Mouse (Mus musculus) heart, adult 2 months (tissue): ENCODE measurements around the gene Slc30a4. TPM values are rescaled to one million over a fixed set of nuclear protein-coding genes. Genes with fewer than 3 reads are reported as not detected.

ENCODE experiments used
- DNase-seq, 2 experiments: peaks; one replicate each; pipeline ENCODE4 v3.0.0; 2021
- H3K27ac ChIP-seq: fragments of 200-600 bp; 2 replicates; pipeline ENCODE4 v1.8.1; 2022
- H3K27me3 ChIP-seq: fragments of 200-500 bp; 2 replicates; pipeline ENCODE4 v1.6.1; 2012; ENCODE audit warnings: mild to moderate bottlenecking, low read length, inconsistent platforms, mixed read lengths; ENCODE audit not compliant: control insufficient read depth, insufficient read depth
- H3K36me3 ChIP-seq: fragments of 200-500 bp; 2 replicates; pipeline ENCODE4 v1.6.1; 2012; ENCODE audit warnings: low read length, inconsistent platforms; ENCODE audit not compliant: control insufficient read depth, insufficient read depth
- H3K4me1 ChIP-seq: fragments of 200-500 bp; 2 replicates; pipeline ENCODE4 v1.6.1; 2011; ENCODE audit warnings: low read length; ENCODE audit not compliant: control insufficient read depth, insufficient read depth
- H3K4me3 ChIP-seq: fragments of 200-600 bp; 2 replicates; pipeline ENCODE4 v1.8.1; 2022
- H3K79me2 ChIP-seq: fragments of 200-500 bp; replicated peaks from 2 replicates; pipeline ENCODE4 v1.6.1; 2012; ENCODE audit warnings: mild to moderate bottlenecking, inconsistent platforms, low read length, moderate library complexity, mixed read lengths; ENCODE audit not compliant: control insufficient read depth, insufficient read depth
- H3K9ac ChIP-seq: fragments of 200-500 bp; 2 replicates; pipeline ENCODE4 v1.6.1; 2012; ENCODE audit warnings: low read depth, mild to moderate bottlenecking, control low read depth, inconsistent platforms, low read length, mixed read lengths
- CTCF ChIP-seq: fragments of 200-600 bp; IDR thresholded peaks from 2 replicates; pipeline ENCODE4 v1.8.1; 2022; ENCODE audit warnings: antibody characterized with exemption, mild to moderate bottlenecking, moderate library complexity
- EP300 ChIP-seq: fragments of 200-500 bp; IDR thresholded peaks from 2 replicates; pipeline ENCODE4 v1.6.1; 2011; ENCODE audit warnings: low read depth, low read length, control low read depth; ENCODE audit not compliant: insufficient read depth
- POLR2A ChIP-seq: fragments of 200-500 bp; IDR thresholded peaks from 2 replicates; pipeline ENCODE4 v1.6.1; 2011; ENCODE audit warnings: mild to moderate bottlenecking, low read depth, low read length, control low read depth; ENCODE audit not compliant: insufficient read depth
- WGBS: fragments of 180-500 bp; shearing (Covaris S2); methylation state at CpG from one replicate; pipeline ENCODE4 v1.1.7; 2018; 5-methylcytosine and 5-hydroxymethylcytosine counted together
- intact Hi-C: fragments of 180-260 bp; cut with DNase I; formaldehyde crosslinking; loops from one replicate; pipeline ENCODE4 v1.15.1; 2025
- polyA plus RNA-seq: library from polyadenylated mRNA; depleted of rRNA; stranded (reverse); fragments of >200 nt; gene quantifications from 2 replicates; pipeline ENCODE4 v1.2.3, GENCODE M21; 2012
- total RNA-seq, 2 experiments: library from RNA; stranded (reverse); gene quantifications; 2 replicates each; pipeline ENCODE4 v1.2.3; 2021

Gene Slc30a4
- total and polyA plus RNA-seq, 3 experiments, result 3.2 to 9.2 (median 7.9) TPM

DNA sequence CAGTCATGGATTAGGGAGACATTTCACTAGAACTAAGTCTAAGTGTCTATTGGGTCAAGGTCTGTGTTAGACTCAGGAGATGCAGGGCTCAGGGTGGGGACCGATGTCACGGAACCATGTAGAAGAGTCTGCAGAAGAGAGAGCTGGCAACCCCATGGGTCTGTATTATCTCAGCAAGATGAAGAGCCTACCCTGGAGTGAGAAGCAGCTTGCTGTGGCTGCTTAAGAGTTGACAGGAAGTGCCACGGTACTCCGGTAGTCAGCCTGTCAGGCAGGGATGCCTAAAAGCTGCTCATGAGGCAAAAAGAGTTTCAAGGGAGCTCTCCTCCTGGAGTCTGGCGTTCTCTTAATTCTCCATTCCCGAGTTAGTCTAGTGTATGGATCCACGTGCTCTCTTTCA is 42.6 kb downstream of the Slc30a4 start:
- 73% methylated on average over 7 of the region's 7 CpGs for WGBS
- H3K36me3 ChIP-seq, result no peaks in the 10 kb centered on the region
- H3K4me1 ChIP-seq, result no peaks in the 10 kb centered on the region
- no peak overlapping the region for H3K9ac ChIP-seq
- no peak overlapping the region for H3K4me3 ChIP-seq
- TF ChIP-seq CTCF, result no peak
- no peaks in the 10 kb centered on the region for H3K27me3 ChIP-seq
- H3K79me2 ChIP-seq, result no peaks in the 10 kb centered on the region
- H3K27ac ChIP-seq, result no peak overlapping the region
- no peak for DNase-seq
- intact Hi-C loops, result loop anchor here (10.0 kb wide), 1 partner anchor 95 kb away; no protein-coding TSS in a partner anchor

GRCm38 (mm10) chr2:122657707-122658524 is 44.5 kb downstream of the Slc30a4 start:
- Histone ChIP-seq H3K4me1 (no peaks in the 10 kb centered on the region), H3K9ac (no peak overlapping the region), H3K36me3 (no peaks in the 10 kb centered on the region), H3K27me3 (no peaks in the 10 kb centered on the region), H3K27ac (no peak overlapping the region), H3K79me2 (no peaks in the 10 kb centered on the region), H3K4me3 (no peak overlapping the region)
- intact Hi-C loops, result no loop called here
- no peak for DNase-seq
- WGBS, result 84% methylated on average over 11 of the region's 11 CpGs
- TF ChIP-seq CTCF (no peak), POLR2A (no peak), EP300 (no peak)

GRCm38 (mm10) chr2:122656767-122657166 is 45.7 kb downstream of the Slc30a4 start:
- intact Hi-C loops, result no loop called here
- TF ChIP-seq CTCF (no peak), POLR2A (no peak), EP300 (no peak)
- no peak for DNase-seq
- WGBS, result 86% methylated on average over 9 of the region's 9 CpGs
- H3K9ac ChIP-seq, result no peak overlapping the region
- no peak overlapping the region for H3K27ac ChIP-seq
- H3K4me1 ChIP-seq, result peaks cover 2% of the 10 kb centered on the region
- no peaks in the 10 kb centered on the region for H3K79me2 ChIP-seq
- H3K27me3 ChIP-seq, result no peaks in the 10 kb centered on the region
- H3K4me3 ChIP-seq, result no peak overlapping the region
- H3K36me3 ChIP-seq, result no peaks in the 10 kb centered on the region

DNA sequence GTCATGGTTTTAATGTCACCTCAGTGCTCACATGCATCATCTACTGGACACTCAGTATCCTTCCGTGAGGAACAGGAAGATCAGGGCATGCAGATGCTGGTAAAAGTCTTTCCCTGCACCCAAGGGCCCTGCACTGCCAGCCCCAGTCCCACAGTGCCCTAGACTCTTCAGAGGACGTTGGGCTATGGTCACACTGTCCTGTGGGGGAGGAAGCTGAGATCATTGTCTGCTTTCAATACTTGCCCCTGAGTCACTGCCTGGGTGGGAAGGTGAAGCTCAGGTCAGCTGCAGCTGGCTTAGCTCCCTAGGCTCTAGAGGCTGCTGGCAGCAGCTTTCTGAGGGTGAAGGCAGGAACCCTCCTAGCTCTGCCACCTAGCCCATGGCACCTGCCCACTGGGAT is 46.4 kb downstream of the Slc30a4 start:
- 47% methylated on average over 2 of the region's 2 CpGs for WGBS
- no peak for TF ChIP-seq POLR2A
- no peak for TF ChIP-seq CTCF
- no peak for TF ChIP-seq EP300
- Histone ChIP-seq H3K27ac (no peak overlapping the region), H3K36me3 (no peaks in the 10 kb centered on the region), H3K79me2 (no peaks in the 10 kb centered on the region), H3K4me1 (peaks cover 4% of the 10 kb centered on the region), H3K27me3 (no peaks in the 10 kb centered on the region), H3K9ac (no peak overlapping the region), H3K4me3 (no peak overlapping the region)
- no peak for DNase-seq
- intact Hi-C loops, result no loop called here

GRCm38 (mm10) chr2:122652096-122653084 is 50.1 kb downstream of the Slc30a4 start:
- WGBS, result 36% methylated on average over 17 of the region's 17 CpGs
- Histone ChIP-seq H3K79me2 (no peaks in the 10 kb centered on the region), H3K9ac (0 out of 2 replicates have a peak overlapping the region, but pooled peaks have one; percentile 26), H3K4me1 (peaks cover 4% of the 10 kb centered on the region), H3K36me3 (no peaks in the 10 kb centered on the region), H3K4me3 (no peak overlapping the region), H3K27ac (peak overlapping the region; percentile 71), H3K27me3 (no peaks in the 10 kb centered on the region)
- DNase-seq, result peak; percentile 35 to 64
- intact Hi-C loops, result no loop called here
- TF ChIP-seq POLR2A (no peak), EP300 (peak; percentile 55; the same call in 1 of the 2 replicates)
